Mouse (Mus musculus): ENCODE measurements around the gene Kifc1. TPM values are rescaled to one million over a fixed set of nuclear protein-coding genes. Genes with fewer than 3 reads are reported as not detected.

The Kifc1 gene
- polyA plus RNA-seq (2015; fragmentation: Nextera tagmentation; extraction: Ambion mirVana) = 3.3 and 4.3 TPM in 2 replicates

GRCm38 (mm10) chr17:33890533-33891059, at the start of gene Kifc1:
Kifc1 (minus strand) TSS chr17:33890661.
- H3K9me3 ChIP-seq = no peaks in the 10 kb centered on the region
- peak; percentile 100 for ATAC-seq (replicated peaks)
- H3K4me2 ChIP-seq (replicated peaks) = peak within 1 kb of the TSS; percentile 67
- no peaks in the 10 kb centered on the region for H3K27me3 ChIP-seq
- no peak within 1 kb of the TSS for H3K27ac ChIP-seq (replicated peaks)
- no peaks in the 10 kb centered on the region for H3K36me3 ChIP-seq
- peaks cover 13% of the 10 kb centered on the region for H3K4me1 ChIP-seq
- H3K9ac ChIP-seq (replicated peaks) = peak within 1 kb of the TSS; percentile 49
- H3K4me3 ChIP-seq = peak within 1 kb of the TSS; percentile 65
- WGBS = under 1% methylated on average over 49 of the region's 49 CpGs

- no peak overlapping the region for H3K9ac ChIP-seq (replicated peaks)
- H3K36me3 ChIP-seq = peaks cover 33% of the 10 kb centered on the region; the same call in 1 of the 2 replicates
- H3K27ac ChIP-seq (replicated peaks) = no peak overlapping the region
- H3K4me2 ChIP-seq (replicated peaks) = peak overlapping the region; percentile 95
- H3K4me1 ChIP-seq = peaks cover 26% of the 10 kb centered on the region
- no peak for ATAC-seq (replicated peaks)
- H3K4me3 ChIP-seq = peak overlapping the region; percentile 77
- 81% methylated on average over 11 of the region's 11 CpGs for WGBS
- H3K27me3 ChIP-seq = no peaks in the 10 kb centered on the region
- no peaks in the 10 kb centered on the region for H3K9me3 ChIP-seq
Observed at GRCm38 (mm10) chr17:33938783-33939182, 48.3 kb upstream of the Kifc1 start.

DNA sequence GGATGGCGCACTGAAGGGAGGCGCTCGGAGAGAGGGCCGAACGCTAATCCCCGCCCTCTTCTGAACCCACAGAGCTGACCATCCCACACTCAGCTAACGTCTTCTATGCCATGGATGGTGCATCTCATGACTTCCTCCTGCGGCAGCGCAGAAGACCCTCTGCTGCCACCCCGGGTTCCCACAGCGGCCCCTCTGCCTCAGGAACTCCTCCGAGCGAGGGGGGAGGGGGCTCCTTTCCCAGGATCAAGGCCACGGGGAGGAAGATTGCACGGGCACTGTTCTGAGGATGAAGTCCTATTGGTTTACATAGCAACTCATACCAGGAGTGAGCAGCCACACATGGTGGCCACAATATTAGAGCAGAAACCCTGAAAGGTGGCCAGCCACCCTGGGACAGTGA, 46.5 kb upstream of the Kifc1 start:
- ATAC-seq (replicated peaks) = no peak
- Histone ChIP-seq H3K27me3 (no peaks in the 10 kb centered on the region), H3K4me2 (replicated peaks) (no peak overlapping the region), H3K4me1 (peaks cover 23% of the 10 kb centered on the region), H3K9me3 (no peaks in the 10 kb centered on the region), H3K36me3 (peaks cover 26% of the 10 kb centered on the region), H3K27ac (replicated peaks) (no peak overlapping the region), H3K9ac (replicated peaks) (no peak overlapping the region), H3K4me3 (no peak overlapping the region)
- WGBS = 80% methylated on average over 15 of the region's 15 CpGs

- no peak overlapping the region for H3K27ac ChIP-seq (replicated peaks)
- no peaks in the 10 kb centered on the region for H3K27me3 ChIP-seq
- H3K9ac ChIP-seq (replicated peaks) = no peak overlapping the region
- H3K4me3 ChIP-seq = no peak overlapping the region
- no peaks in the 10 kb centered on the region for H3K9me3 ChIP-seq
- peaks cover 26% of the 10 kb centered on the region for H3K36me3 ChIP-seq
- H3K4me2 ChIP-seq (replicated peaks) = no peak overlapping the region
- peaks cover 22% of the 10 kb centered on the region for H3K4me1 ChIP-seq
- WGBS = 88% methylated on average over 21 of the region's 21 CpGs
- no peak for ATAC-seq (replicated peaks)
Observed at GRCm38 (mm10) chr17:33935422-33936055, 45.1 kb upstream of the Kifc1 start.

GRCm38 (mm10) chr17:33932970-33933369, 42.5 kb upstream of the Kifc1 start:
- Histone ChIP-seq H3K27ac (replicated peaks) (no peak overlapping the region), H3K4me2 (replicated peaks) (no peak overlapping the region), H3K36me3 (peaks cover 18% of the 10 kb centered on the region), H3K9me3 (no peaks in the 10 kb centered on the region), H3K4me1 (peaks cover 23% of the 10 kb centered on the region), H3K4me3 (no peak overlapping the region), H3K27me3 (no peaks in the 10 kb centered on the region), H3K9ac (replicated peaks) (no peak overlapping the region)
- ATAC-seq (replicated peaks) = no peak
- WGBS = 94% methylated on average over 15 of the region's 15 CpGs

DNA sequence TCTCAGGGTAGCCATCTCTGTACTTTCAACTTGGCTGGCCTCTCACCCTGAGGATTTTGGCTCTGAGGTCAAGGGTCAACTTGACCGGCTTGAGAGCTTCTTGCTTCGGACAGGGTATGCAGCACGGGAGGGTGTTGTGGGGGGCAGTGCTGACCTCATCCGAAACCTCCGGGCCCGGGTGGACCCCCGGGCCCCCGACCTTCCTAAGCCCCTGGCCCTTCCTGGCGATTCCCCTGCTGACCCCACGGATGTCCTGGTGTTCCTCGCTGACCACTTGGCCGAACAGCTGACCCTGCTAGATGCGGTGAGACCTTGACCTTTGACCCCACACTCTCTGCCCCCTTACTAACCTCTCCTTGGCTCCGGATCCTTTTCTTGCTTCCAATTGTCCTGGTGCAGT, 42.0 kb upstream of the Kifc1 start:
- peaks cover 26% of the 10 kb centered on the region for H3K4me1 ChIP-seq
- no peak overlapping the region for H3K4me3 ChIP-seq
- no peak overlapping the region for H3K27ac ChIP-seq (replicated peaks)
- no peak overlapping the region for H3K4me2 ChIP-seq (replicated peaks)
- ATAC-seq (replicated peaks) = no peak
- H3K27me3 ChIP-seq = no peaks in the 10 kb centered on the region
- H3K9ac ChIP-seq (replicated peaks) = no peak overlapping the region
- peaks cover 15% of the 10 kb centered on the region for H3K36me3 ChIP-seq
- 92% methylated on average over 14 of the region's 14 CpGs for WGBS
- H3K9me3 ChIP-seq = no peaks in the 10 kb centered on the region

GRCm38 (mm10) chr17:33931947-33932346, 41.5 kb upstream of the Kifc1 start:
- no peak overlapping the region for H3K9ac ChIP-seq (replicated peaks)
- no peak overlapping the region for H3K27ac ChIP-seq (replicated peaks)
- WGBS = 88% methylated on average over 11 of the region's 11 CpGs
- no peak overlapping the region for H3K4me3 ChIP-seq
- no peaks in the 10 kb centered on the region for H3K9me3 ChIP-seq
- no peak for ATAC-seq (replicated peaks)
- no peaks in the 10 kb centered on the region for H3K27me3 ChIP-seq
- H3K4me2 ChIP-seq (replicated peaks) = no peak overlapping the region
- peaks cover 26% of the 10 kb centered on the region for H3K4me1 ChIP-seq
- H3K36me3 ChIP-seq = peaks cover 10% of the 10 kb centered on the region

DNA sequence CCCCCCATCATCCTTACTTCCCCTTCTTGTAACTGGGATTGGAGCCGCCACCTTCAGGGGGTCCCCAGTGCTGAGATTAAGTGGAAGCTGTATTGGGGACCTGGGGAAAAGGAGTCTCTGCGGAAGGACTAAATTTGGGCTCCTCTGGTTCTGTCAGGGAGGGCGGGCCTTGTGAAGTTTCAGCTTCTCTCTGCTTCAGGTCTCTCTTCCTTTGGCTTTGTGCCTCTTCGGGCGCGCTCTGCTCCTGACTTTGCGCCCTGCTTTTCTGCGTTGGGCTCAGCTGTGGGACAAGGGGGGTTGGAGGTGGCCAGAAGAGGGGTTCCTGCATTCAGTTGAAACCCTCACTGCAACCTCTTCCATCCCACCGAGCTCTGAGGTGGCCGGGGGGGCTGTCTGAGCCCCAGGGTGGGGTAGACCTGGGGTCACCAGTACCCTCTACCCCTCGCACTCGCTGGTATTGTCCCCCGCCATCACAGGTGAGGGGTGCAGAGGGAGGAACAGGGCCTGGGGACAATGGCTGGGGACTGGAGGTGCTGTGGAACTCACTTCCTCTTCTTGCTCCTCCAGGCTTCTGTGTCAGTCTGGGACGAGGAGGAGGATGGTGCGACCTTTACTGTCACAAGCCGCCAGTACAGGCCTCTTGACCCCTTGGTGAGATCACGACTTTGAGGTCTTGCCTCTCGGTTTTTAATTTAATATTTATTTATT, 40.9 kb upstream of the Kifc1 start:
- Histone ChIP-seq H3K9ac (replicated peaks) (peak overlapping the region; percentile 88), H3K9me3 (no peaks in the 10 kb centered on the region), H3K4me3 (peak overlapping the region; percentile 82), H3K27ac (replicated peaks) (no peak overlapping the region), H3K4me2 (replicated peaks) (peak overlapping the region; percentile 99), H3K27me3 (no peaks in the 10 kb centered on the region), H3K4me1 (peaks cover 26% of the 10 kb centered on the region), H3K36me3 (peaks cover 10% of the 10 kb centered on the region)
- 34% methylated on average over 18 of the region's 18 CpGs for WGBS
- ATAC-seq (replicated peaks) = no peak

GRCm38 (mm10) chr17:33930280-33931158, 40.1 kb upstream of the Kifc1 start:
- Histone ChIP-seq H3K9ac (replicated peaks) (peak overlapping the region; percentile 88), H3K9me3 (no peaks in the 10 kb centered on the region), H3K4me2 (replicated peaks) (peak overlapping the region; percentile 99), H3K4me3 (peak overlapping the region; percentile 82), H3K36me3 (peaks cover 4% of the 10 kb centered on the region), H3K4me1 (peaks cover 26% of the 10 kb centered on the region), H3K27me3 (no peaks in the 10 kb centered on the region), H3K27ac (replicated peaks) (peak overlapping the region; percentile 96)
- under 1% methylated on average over 45 of the region's 45 CpGs for WGBS
- ATAC-seq (replicated peaks) = peak; percentile 7; the same call in 1 of the 2 replicates

GRCm38 (mm10) chr17:33929371-33930279, 39.2 kb upstream of the Kifc1 start, which contains the start of gene Rgl2:
Rgl2 (plus strand) TSS chr17:33929543.
- Histone ChIP-seq H3K27ac (replicated peaks) (peak within 1 kb of the TSS; percentile 96), H3K9ac (replicated peaks) (peak within 1 kb of the TSS; percentile 88), H3K4me2 (replicated peaks) (peak within 1 kb of the TSS; percentile 99), H3K36me3 (peaks cover 2% of the 10 kb centered on the region; the same call in 1 of the 2 replicates), H3K4me3 (peak within 1 kb of the TSS; percentile 82), H3K27me3 (no peaks in the 10 kb centered on the region), H3K9me3 (no peaks in the 10 kb centered on the region), H3K4me1 (peaks cover 26% of the 10 kb centered on the region)
- ATAC-seq (replicated peaks) = peak; percentile 90
- WGBS = under 1% methylated on average over 78 of the region's 80 CpGs
